Mouse (Mus musculus) frontal cortex, adult 2 months (tissue): ENCODE data around the gene Hus1. TPM values are rescaled to one million over a fixed set of nuclear protein-coding genes. Genes with fewer than 3 reads are reported as not detected.

Source experiments
- DNase-seq, 2 experiments: peaks; one replicate each; pipeline ENCODE4 v3.0.0; 2022; ENCODE audit warnings: low spot score in 1 of 2; ENCODE audit errors: extremely low spot score in 1 of 2
- polyA plus RNA-seq: library from polyadenylated mRNA; depleted of rRNA; stranded (reverse); fragments of >200 nt; gene quantifications from 2 replicates; pipeline ENCODE4 v1.2.3, GENCODE M21; 2012; rRNA removed

Gene Hus1
- polyA plus RNA-seq, result 12.0 TPM in 2 replicates

GRCm38 (mm10) chr11:9010853-9011339, at the start of gene Hus1:
Gene Hus1, minus strand, starts transcription at chr11:9011191.
- DNase-seq, result peak; percentile 37 to 79

DNA sequence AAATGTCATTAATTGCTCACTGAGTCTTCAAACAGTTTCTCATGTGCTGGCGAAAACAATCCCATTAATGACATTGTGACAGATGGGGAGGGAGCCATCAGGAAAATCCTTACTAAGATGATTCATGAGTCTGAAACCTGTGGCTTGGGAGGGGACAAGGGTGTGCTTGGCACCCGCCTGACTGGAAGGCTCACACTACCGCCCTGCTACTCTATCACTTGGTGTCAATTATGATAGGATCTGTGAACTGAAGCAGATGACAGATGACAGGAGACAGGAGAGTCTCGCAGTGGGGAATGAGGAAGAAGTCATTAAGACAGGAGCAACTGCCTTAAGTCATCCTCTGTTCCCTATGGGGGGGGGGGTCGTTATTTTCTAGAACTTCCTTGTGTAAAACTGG, 49.5 kb upstream of the Hus1 start:
- DNase-seq, result no peak

DNA sequence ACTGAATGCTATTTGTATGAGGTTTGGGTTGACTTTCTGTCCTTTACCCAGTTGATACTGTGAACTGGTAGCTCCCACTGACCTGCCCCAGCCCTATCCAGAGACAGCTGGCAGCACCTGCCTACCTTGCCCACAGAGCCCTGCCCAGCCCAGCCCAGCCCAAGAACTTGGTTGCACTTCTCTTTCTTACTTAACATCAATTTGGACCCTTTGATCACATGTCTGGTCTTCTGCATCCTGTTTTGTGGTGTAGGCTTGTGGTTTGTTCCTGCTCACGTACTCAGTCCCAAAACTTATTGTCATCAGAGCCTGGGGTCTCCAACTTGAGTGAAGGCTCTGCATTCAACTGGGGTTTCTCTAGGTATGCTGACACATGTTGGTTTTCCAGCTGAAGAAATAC, 49.0 kb upstream of the Hus1 start:
- no peak for DNase-seq

DNA sequence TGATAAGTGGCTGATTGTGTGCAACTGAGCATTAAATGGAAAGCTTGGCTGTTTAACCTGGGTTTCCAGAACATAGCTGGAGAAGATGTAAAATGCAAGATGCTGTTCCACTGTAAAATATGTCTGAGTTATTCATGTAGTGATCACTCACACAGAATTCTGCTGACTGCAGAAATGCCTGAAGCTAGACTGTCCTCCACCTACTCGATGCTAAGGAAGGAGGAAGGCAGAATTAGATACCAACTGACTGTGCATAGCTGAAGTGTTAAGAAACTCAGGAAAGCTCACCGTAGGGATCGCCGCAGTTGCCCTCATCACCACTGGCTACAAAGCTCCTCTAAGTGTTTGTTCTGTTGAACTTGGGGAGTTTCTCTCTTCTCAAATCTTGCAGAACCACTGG, 46.7 kb upstream of the Hus1 start:
- DNase-seq, result peak in 1 of 2 experiments; percentile 22

- no peak for DNase-seq
Measured at GRCm38 (mm10) chr11:9056937-9057336, 45.9 kb upstream of the Hus1 start.

DNA sequence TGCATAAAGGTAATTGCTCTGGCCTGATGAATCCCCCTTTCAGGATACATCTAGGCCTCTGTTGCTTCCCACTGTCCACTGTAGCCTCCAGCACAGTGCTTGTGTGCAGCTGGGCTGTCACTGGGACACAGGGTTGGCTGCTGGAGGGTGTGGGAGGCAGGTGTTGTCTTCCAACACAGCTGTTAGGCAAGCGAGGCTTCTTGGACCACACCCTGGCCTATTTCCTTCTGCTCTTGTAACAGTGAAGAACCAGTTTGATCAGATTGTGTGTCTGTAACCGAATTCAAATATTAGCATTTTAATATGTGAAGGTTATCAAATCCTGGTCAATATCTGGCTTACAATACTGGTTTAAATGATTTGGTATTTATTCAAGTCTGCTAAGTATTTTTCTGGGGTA, 40.9 kb upstream of the Hus1 start:
- no peak for DNase-seq

DNA sequence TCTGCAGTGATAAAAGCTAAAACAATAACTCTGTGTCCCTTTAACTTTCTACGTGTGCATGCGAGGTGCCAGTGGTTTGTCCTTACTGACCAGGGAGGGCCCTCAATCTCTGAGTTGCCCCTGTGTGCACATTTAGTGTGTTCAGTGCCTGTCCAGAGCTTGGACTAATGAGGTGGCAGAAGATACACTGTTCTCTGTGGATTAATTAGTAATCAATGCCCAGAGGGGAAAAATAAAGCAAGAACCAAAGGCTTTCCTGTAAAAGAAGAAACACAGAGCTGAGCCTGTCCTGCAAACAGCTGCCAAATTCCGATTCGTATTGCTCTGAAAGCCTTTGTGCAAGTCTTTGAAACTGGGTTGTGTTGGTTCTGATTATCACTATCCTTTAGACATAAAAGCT, 39.2 kb upstream of the Hus1 start:
- no peak for DNase-seq

GRCm38 (mm10) chr11:9048703-9049060, 37.7 kb upstream of the Hus1 start, which contains the start of gene Sun3:
Gene Sun3, minus strand, starts transcription at chr11:9048991.
- DNase-seq, result no peak

DNA sequence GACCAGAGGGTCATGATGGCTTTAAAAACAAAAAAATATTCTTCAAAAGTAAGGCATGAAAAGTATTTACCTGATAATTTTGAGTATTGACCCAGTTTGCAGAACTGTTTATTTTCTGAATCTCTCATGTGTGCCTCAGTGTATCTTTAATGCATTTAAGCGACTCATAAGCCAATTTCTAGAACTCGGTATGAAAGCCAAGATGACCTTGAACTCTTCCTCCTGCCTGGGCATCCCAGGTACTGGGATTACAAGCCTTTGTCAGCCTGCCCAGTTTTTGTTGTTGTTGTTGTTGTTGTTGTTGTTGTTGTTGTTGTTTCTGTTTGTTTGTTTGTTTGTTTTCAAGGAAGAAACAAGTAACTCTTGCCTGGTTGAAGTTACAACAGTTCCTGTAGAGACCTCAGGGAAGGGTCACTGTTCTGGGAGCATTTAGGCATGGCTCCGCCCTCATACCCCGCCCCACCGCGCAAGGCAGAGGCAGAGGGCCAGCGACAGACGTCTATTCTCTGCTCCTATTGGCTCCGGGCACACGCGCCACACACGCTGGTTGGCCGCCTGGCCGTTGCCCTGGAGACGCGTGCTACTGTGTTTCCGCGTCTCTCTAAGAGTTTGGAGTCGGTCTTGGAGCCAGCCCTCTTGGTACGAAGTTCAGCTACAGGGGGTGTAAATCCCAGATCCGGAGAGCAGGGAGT, 37.2 kb upstream of the Hus1 start, which contains the start of gene Gm11992:
TSS of gene Gm11992 (plus strand) at position 584 of the 692 bp plus-strand sequence.
- DNase-seq, result peak; percentile 57 to 82

GRCm38 (mm10) chr11:9047044-9047443, 36.1 kb upstream of the Hus1 start:
- DNase-seq, result peak in 1 of 2 experiments; percentile 30

- no peak for DNase-seq
Measured at GRCm38 (mm10) chr11:9046546-9046945, 35.6 kb upstream of the Hus1 start.

DNA sequence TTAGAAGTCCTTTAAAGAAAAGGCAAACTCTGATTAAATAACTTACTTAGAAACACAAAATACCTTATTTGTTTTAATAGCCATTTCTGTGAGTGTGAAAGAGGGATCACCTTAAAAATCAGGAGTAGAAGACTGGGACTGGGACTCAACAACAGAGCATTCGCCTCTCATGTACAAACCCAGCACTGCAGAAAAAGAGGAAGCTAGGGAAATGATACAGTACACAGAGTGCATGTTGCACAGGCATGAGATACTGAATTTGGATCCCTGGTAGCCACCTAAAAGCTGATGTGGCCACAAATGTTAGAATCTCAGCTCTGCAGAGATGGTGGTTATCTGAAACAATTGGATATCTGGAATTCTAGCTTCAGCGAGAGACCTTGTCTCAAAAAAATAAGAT, 20.5 kb upstream of the Hus1 start:
- DNase-seq, result no peak

DNA sequence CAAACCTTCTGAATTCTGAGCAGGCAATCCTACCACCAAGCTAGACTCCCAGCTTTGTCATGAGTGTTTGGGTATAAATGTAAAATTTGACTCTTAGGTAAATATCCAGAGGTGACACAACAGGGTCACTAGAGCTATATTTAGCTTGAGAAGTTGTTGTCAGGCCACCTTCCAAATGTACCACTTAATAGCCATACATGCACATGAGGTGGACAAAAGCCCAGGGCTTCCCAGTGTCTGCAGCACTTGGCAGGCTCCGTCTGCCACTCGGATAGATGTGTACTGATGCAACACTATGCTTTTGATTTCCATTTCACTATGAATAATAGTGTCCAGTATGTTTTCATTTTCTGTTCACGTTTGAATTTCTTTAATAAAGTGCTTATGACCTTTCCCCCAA, 14.2 kb upstream of the Hus1 start:
- no peak for DNase-seq

- DNase-seq, result no peak
Measured at GRCm38 (mm10) chr11:9024782-9025181, 13.8 kb upstream of the Hus1 start.

- no peak for DNase-seq
Measured at GRCm38 (mm10) chr11:9020207-9020606, 9.2 kb upstream of the Hus1 start.

DNA sequence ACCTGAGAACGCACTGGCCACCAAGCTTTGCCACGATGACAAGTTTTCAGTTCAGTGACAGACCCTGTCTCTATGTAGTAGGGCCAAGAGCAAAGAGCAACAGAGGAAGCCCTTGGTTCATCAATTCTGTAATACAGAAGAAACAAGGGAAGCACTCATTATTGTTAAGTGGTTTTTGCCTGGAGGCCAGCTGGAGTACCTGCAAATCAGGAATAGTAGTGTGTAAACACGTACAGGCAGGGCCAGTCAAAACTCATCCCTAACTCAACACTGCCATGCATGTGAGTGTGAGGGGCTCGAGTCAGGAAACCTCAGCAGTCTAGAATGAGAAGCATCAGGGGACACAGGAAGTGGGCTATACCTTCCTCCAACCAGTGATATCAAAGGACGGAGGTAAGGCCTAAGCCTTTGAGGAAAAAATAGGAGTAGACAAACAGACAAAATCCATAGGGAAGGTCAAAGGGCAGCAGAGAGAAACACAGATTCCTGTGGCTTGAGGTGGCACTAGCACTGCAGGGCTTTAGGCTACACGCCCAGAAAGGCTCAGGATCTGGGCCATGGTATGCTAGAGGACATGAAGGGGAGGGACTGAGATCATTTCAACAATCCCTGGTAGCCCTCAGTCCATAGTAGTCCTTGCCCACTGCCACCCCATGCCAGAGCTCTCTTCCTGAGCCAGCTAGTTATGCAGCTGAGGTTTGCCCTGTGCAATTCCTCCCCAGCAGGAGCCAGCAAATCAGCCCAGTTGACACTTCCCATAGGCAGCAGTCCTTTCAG, 7.7 kb upstream of the Hus1 start:
- no peak for DNase-seq

DNA sequence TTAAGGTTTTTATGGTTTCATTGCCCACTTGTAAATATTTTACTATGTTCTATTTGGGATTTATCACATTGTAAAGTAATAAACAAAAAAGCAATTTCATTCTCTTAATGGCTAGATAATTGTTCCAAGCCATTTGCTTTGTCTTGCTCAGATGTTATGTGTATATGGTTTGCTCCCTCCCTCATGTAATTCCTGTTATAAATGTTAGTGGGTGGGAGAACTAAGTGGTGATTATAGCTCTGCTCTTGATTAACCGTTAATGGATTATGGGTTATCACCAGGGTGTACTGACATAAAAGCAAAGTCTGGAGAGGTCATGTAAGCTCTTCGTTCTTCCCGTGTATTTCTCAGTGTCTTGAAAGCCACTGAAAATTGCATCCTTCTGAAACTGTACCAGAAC, 3.7 kb upstream of the Hus1 start:
- no peak for DNase-seq

GRCm38 (mm10) chr11:9011348-9011747, 357 bp upstream of the Hus1 start:
- no peak for DNase-seq

DNA sequence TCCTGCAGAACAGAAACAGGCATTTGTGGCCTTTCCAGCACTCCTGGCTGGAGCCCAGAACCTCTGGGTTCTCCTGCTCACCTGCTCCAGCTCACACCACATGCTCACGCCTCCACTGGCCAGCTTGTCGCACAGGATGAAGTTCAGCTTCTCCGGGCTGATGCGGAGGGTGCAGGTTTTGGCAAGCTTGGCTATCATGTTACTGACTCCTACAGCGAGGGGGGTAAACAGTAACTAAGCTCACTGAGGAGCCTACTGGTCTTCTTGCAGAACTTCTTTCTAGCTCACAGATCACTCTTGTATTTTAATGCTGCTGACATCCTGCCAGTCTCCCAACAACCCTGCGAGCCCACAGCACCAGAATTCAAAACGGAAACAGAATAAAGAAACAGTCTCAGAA, 575 bp downstream of the Hus1 start:
- DNase-seq, result peak in 1 of 2 experiments; percentile 4

DNA sequence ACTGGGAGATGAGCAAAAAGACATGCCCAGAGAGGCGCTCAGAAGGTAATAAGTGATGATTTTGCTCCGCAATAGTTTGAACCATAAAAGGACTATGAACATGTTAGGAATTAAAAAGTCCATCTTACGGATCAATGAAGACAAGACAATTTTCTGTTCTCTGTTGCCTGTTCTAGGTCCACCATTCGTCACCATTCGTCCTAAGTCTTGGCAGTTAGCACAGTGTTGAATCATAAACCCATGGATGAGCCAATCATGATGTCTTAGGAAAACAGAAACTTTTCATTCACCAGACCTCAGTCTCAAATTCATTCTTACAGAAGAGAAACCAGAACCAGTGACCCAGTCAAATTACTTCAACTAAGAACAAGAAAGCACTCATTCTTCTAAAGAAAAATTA, 2.2 kb downstream of the Hus1 start:
- DNase-seq, result no peak

- DNase-seq, result peak in 1 of 2 experiments; percentile 26
Measured at GRCm38 (mm10) chr11:8988084-8988483, 22.9 kb downstream of the Hus1 start.

DNA sequence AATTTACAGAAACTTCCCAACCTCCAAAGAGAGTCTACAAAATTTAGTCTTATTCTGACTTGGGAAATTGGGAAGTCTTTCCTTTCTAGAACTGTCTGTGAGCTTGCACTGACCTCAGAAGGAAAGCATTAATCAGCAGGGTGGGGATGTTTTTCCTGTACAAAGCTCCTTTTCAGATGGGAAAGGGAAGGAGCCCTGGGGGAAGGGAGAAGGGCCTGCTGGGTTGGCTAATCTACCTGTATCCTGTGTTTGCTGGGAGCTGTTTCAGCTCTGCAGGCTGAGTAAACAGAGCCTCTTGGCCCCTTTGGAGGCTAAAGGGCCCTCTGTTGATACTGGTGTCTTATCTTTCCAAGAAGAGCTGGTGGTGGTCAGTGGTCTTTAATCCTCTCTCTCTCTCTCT, 24.9 kb downstream of the Hus1 start:
- DNase-seq, result no peak
